Mouse (Mus musculus) megakaryocyte, embryonic 14.5 days (primary cell): ENCODE data around the gene Hyal3. TPM values are rescaled to one million over a fixed set of nuclear protein-coding genes. Genes with fewer than 3 reads are reported as not detected.

Experiments used
- H3K27me3 ChIP-seq: replicated peaks from 2 replicates; pipeline ENCODE3; 2012; ENCODE audit warnings: inconsistent platforms
- H3K36me3 ChIP-seq: replicated peaks from 2 replicates; pipeline ENCODE3; 2012; ENCODE audit warnings: low read length, inconsistent platforms, mixed read lengths
- H3K4me1 ChIP-seq: 2 replicates; pipeline ENCODE4 v1.6.1; 2012; ENCODE audit warnings: inconsistent platforms
- H3K4me3 ChIP-seq: replicated peaks from 2 replicates; pipeline ENCODE3; 2012; ENCODE audit warnings: moderate library complexity, mild to moderate bottlenecking, inconsistent platforms
- H3K9me3 ChIP-seq: 2 replicates; pipeline ENCODE4 v1.6.1; 2012; ENCODE audit warnings: inconsistent platforms
- FLI1 ChIP-seq: IDR thresholded peaks from 2 replicates; pipeline ENCODE4 v1.6.1; 2012; ENCODE audit warnings: low read length, inconsistent platforms, mixed read lengths
- GATA1 ChIP-seq: IDR thresholded peaks from 3 replicates; pipeline ENCODE4 v1.6.1; 2012; ENCODE audit warnings: mixed read lengths, low read length, inconsistent platforms, borderline replicate concordance
- polyA plus RNA-seq: library from polyadenylated mRNA; stranded (reverse); fragments of >175 nt; gene quantifications from 2 replicates; pipeline ENCODE4 v1.2.3, GENCODE M21; 2012; ENCODE audit warnings: low replicate concordance; ENCODE audit not compliant: insufficient read depth

The Hyal3 gene
- polyA plus RNA-seq, 1 experiment = 0.31 TPM

- H3K4me3 ChIP-seq = no peak overlapping the region
- no peaks in the 10 kb centered on the region for H3K9me3 ChIP-seq
- H3K27me3 ChIP-seq = peaks cover 7% of the 10 kb centered on the region
- H3K36me3 ChIP-seq = peaks cover 55% of the 10 kb centered on the region
- H3K4me1 ChIP-seq = peaks cover 63% of the 10 kb centered on the region
- TF ChIP-seq GATA1 = no peak
- TF ChIP-seq FLI1 = no peak
Observed at GRCm38 (mm10) chr9:107593101-107593976, 12.7 kb downstream of the Hyal3 start.

GRCm38 (mm10) chr9:107594281-107595062 lies 13.9 kb downstream of the Hyal3 start:
- H3K36me3 ChIP-seq = peaks cover 54% of the 10 kb centered on the region
- no peak overlapping the region for H3K4me3 ChIP-seq
- peaks cover 18% of the 10 kb centered on the region for H3K27me3 ChIP-seq
- H3K4me1 ChIP-seq = peaks cover 57% of the 10 kb centered on the region
- H3K9me3 ChIP-seq = no peaks in the 10 kb centered on the region
- TF ChIP-seq GATA1 (no peak), FLI1 (no peak)

- Histone ChIP-seq H3K9me3 (no peaks in the 10 kb centered on the region), H3K4me1 (peaks cover 51% of the 10 kb centered on the region), H3K36me3 (peaks cover 31% of the 10 kb centered on the region), H3K27me3 (peaks cover 41% of the 10 kb centered on the region), H3K4me3 (no peak overlapping the region)
- TF ChIP-seq FLI1 (no peak), GATA1 (no peak)
Observed at GRCm38 (mm10) chr9:107596619-107597569, 16.3 kb downstream of the Hyal3 start.

GRCm38 (mm10) chr9:107598385-107598784 lies 17.8 kb downstream of the Hyal3 start:
- Histone ChIP-seq H3K27me3 (peaks cover 45% of the 10 kb centered on the region), H3K9me3 (no peaks in the 10 kb centered on the region), H3K4me3 (no peak overlapping the region), H3K4me1 (peaks cover 50% of the 10 kb centered on the region), H3K36me3 (peaks cover 18% of the 10 kb centered on the region)
- TF ChIP-seq GATA1 = no peak
- TF ChIP-seq FLI1 = no peak

- no peaks in the 10 kb centered on the region for H3K9me3 ChIP-seq
- H3K36me3 ChIP-seq = peaks cover 8% of the 10 kb centered on the region
- peaks cover 51% of the 10 kb centered on the region for H3K27me3 ChIP-seq
- TF ChIP-seq FLI1 = no peak
- no peak for TF ChIP-seq GATA1
- peaks cover 41% of the 10 kb centered on the region for H3K4me1 ChIP-seq
- H3K4me3 ChIP-seq = no peak overlapping the region
Observed at GRCm38 (mm10) chr9:107599433-107599832, 18.8 kb downstream of the Hyal3 start.

GRCm38 (mm10) chr9:107599842-107600241 lies 19.2 kb downstream of the Hyal3 start:
- Histone ChIP-seq H3K36me3 (peaks cover 4% of the 10 kb centered on the region), H3K4me3 (no peak overlapping the region), H3K4me1 (peaks cover 41% of the 10 kb centered on the region), H3K9me3 (no peaks in the 10 kb centered on the region), H3K27me3 (peaks cover 53% of the 10 kb centered on the region)
- TF ChIP-seq GATA1 = no peak

GRCm38 (mm10) chr9:107600745-107601144 lies 20.1 kb downstream of the Hyal3 start:
- TF ChIP-seq GATA1 (no peak), FLI1 (no peak)
- H3K4me1 ChIP-seq = peaks cover 44% of the 10 kb centered on the region
- H3K27me3 ChIP-seq = peaks cover 61% of the 10 kb centered on the region

GRCm38 (mm10) chr9:107601275-107601674 lies 20.7 kb downstream of the Hyal3 start:
- no peaks in the 10 kb centered on the region for H3K9me3 ChIP-seq
- peaks cover 44% of the 10 kb centered on the region for H3K4me1 ChIP-seq
- H3K27me3 ChIP-seq = peaks cover 65% of the 10 kb centered on the region
- TF ChIP-seq FLI1 = no peak
- no peak for TF ChIP-seq GATA1
- H3K36me3 ChIP-seq = no peaks in the 10 kb centered on the region
- H3K4me3 ChIP-seq = no peak overlapping the region

More at GRCm38 (mm10) chr9:107600745-107601144, 20.1 kb downstream of the Hyal3 start:
- Histone ChIP-seq H3K36me3 (no peaks in the 10 kb centered on the region), H3K4me3 (no peak overlapping the region), H3K9me3 (no peaks in the 10 kb centered on the region)

GRCm38 (mm10) chr9:107602068-107602648 lies 21.5 kb downstream of the Hyal3 start:
- TF ChIP-seq FLI1 (no peak), GATA1 (no peak)
- peak overlapping the region; percentile 86 for H3K4me3 ChIP-seq
- H3K27me3 ChIP-seq = peaks cover 69% of the 10 kb centered on the region
- peaks cover 45% of the 10 kb centered on the region for H3K4me1 ChIP-seq
- no peaks in the 10 kb centered on the region for H3K9me3 ChIP-seq
- H3K36me3 ChIP-seq = no peaks in the 10 kb centered on the region
